Mouse (Mus musculus) forebrain, embryonic 13.5 days (tissue): ENCODE measurements around the gene Tas2r143. TPM values are rescaled to one million over a fixed set of nuclear protein-coding genes. Genes with fewer than 3 reads are reported as not detected.

ENCODE experiments used
- ATAC-seq: fragments of 200-750 bp; cut with Nextera tagmentation; 2 replicates; pipeline ENCODE4 v1.8.0; 2017
- H3K27ac ChIP-seq: fragments of 300-500 bp; sonication (generic); 2 replicates; pipeline ENCODE4 v1.5.1; 2015; ENCODE audit warnings: inconsistent platforms, mild to moderate bottlenecking, moderate library complexity
- H3K27me3 ChIP-seq: fragments of 300-500 bp; sonication (generic); 2 replicates; pipeline ENCODE4 v1.6.1; 2015; ENCODE audit warnings: mild to moderate bottlenecking, inconsistent platforms
- H3K36me3 ChIP-seq: fragments of 300-500 bp; sonication (generic); 2 replicates; pipeline ENCODE4 v1.6.1; 2015; ENCODE audit warnings: mild to moderate bottlenecking, inconsistent platforms; ENCODE audit not compliant: poor library complexity, severe bottlenecking
- H3K4me1 ChIP-seq: fragments of 300-500 bp; sonication (generic); 2 replicates; pipeline ENCODE4 v1.6.1; 2015; ENCODE audit warnings: inconsistent platforms
- H3K4me2 ChIP-seq: fragments of 300-500 bp; sonication (generic); 2 replicates; pipeline ENCODE4 v1.6.1; 2015; ENCODE audit warnings: inconsistent platforms, mild to moderate bottlenecking, moderate library complexity
- H3K4me3 ChIP-seq: fragments of 300-500 bp; sonication (generic); 2 replicates; pipeline ENCODE4 v1.5.1; 2015; ENCODE audit warnings: mild to moderate bottlenecking, inconsistent platforms
- H3K9ac ChIP-seq: fragments of 300-500 bp; sonication (generic); 2 replicates; pipeline ENCODE4 v1.6.1; 2015; ENCODE audit warnings: mild to moderate bottlenecking, inconsistent platforms
- H3K9me3 ChIP-seq: fragments of 300-500 bp; sonication (generic); replicated peaks from 2 replicates; pipeline ENCODE4 v1.6.1; 2016; ENCODE audit warnings: inconsistent platforms
- WGBS: fragments of 180-500 bp; shearing (Covaris S2); methylation state at CpG from one replicate; pipeline ENCODE4 v1.1.7; 2015; 5-methylcytosine and 5-hydroxymethylcytosine counted together
- polyA plus RNA-seq: library from polyadenylated mRNA; unstranded; fragments of >200 nt; fragmentation: Nextera tagmentation; extraction: Ambion mirVana; gene quantifications from 2 replicates; pipeline ENCODE4 v1.2.1, GENCODE M21; 2015

Gene Tas2r143
- not detected in 2 replicates for polyA plus RNA-seq

DNA sequence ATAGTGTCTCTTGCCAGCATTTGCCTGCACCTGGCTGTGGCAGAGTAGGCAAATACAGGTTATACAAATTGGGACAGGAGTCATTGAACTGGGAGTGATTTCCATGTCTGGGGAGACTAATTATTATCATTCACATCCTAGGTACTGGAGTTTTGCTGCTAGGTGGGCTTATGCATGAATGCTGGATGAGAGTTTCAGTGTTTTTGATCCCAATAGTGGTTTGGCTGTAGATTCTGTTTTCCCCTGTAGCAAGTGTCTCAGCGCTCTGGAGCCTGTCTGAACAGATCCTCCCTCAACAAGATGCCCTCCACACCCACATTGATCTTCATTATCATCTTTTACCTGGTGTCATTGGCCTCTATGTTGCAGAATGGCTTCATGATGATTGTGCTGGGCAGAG is at the start of gene Tas2r143:
Gene Tas2r143, plus strand, starts transcription at position 301 of the 400 bp plus-strand sequence.
- no peak for ATAC-seq
- 80% methylated on average over 1 of the region's 1 CpGs for WGBS
- H3K4me2 ChIP-seq: no peak within 1 kb of the TSS
- H3K9ac ChIP-seq: no peak within 1 kb of the TSS
- no peak within 1 kb of the TSS for H3K4me3 ChIP-seq
- H3K9me3 ChIP-seq: no peaks in the 10 kb centered on the region
- no peak within 1 kb of the TSS for H3K27ac ChIP-seq
- H3K36me3 ChIP-seq: no peaks in the 10 kb centered on the region
- no peaks in the 10 kb centered on the region for H3K27me3 ChIP-seq
- H3K4me1 ChIP-seq: no peaks in the 10 kb centered on the region

DNA sequence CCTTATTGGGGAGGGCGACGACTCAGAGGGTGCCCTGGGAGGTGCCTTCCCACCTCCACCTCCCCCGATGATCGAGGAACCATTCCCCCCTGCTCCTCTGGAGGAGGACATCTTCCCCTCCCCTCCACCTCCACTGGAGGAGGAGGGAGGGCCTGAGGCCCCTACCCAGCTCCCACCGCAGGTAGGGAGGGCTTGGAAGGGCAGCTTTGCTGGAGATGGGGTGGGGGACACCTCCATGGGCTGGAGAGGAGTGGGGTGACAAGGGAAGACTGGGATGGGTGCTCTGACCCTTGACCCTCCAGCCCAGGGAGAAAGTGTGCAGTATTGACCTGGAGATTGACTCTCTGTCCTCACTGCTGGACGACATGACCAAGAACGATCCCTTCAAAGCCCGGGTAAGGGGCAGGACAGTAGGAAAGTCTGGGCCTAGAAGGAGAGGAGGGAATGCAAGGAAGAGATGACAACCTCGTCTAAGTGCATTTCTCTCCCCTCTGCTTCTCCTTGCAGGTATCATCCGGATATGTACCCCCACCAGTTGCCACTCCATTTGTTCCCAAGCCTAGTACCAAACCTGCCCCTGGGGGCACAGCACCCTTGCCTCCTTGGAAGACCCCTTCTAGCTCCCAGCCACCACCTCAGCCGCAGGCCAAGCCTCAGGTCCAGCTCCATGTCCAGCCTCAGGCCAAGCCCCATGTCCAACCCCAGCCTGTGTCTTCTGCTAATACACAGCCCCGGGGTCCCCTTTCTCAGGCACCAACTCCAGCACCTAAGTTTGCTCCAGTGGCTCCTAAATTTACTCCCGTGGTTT is 48.9 kb upstream of the Tas2r143 start:
- Histone ChIP-seq H3K4me3 (peak overlapping the region; percentile 77), H3K4me2 (peak overlapping the region; percentile 90), H3K36me3 (peaks cover 31% of the 10 kb centered on the region), H3K9me3 (no peaks in the 10 kb centered on the region), H3K27me3 (no peaks in the 10 kb centered on the region), H3K27ac (no peak overlapping the region), H3K9ac (peak overlapping the region; percentile 78), H3K4me1 (peaks cover 46% of the 10 kb centered on the region)
- no peak for ATAC-seq
- 42% methylated on average over 13 of the region's 13 CpGs for WGBS

DNA sequence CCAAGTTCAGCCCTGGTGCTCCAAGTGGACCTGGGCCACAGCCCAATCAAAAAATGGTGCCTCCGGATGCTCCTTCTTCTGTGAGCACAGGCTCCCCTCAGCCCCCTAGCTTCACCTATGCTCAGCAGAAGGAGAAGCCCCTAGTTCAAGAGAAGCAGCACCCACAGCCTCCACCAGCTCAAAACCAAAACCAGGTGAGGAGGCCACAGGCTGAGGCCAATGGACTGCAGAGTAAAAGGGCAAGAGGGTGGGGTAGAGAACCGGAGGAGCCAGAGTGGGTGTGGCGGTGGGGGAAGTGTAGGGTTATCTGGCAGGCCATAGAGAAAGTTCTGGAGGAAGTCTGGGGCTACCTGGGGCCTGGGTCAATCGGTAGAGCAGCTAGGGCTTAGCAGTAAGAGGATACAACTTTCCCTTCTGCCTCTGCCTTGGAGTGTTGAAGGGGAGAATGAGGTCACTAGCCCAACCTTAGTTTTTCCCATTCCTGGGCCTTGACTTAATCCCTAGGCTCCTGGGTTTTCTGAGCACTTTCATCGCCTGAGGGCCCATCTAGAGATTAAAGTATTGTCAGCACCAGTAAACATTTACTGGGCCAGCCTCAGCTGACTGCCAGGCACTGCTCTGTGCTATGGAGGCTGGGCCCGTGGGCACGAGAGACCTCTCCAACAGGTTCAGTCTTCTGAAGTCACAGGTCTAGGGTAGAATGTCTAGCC is 48.1 kb upstream of the Tas2r143 start:
- Histone ChIP-seq H3K9ac (no peak overlapping the region), H3K27me3 (no peaks in the 10 kb centered on the region), H3K36me3 (peaks cover 38% of the 10 kb centered on the region), H3K4me2 (peak overlapping the region; percentile 90; the same call in 1 of the 2 replicates), H3K4me3 (no peak overlapping the region), H3K4me1 (peaks cover 46% of the 10 kb centered on the region), H3K27ac (no peak overlapping the region), H3K9me3 (no peaks in the 10 kb centered on the region)
- no peak for ATAC-seq
- 84% methylated on average over 7 of the region's 7 CpGs for WGBS

DNA sequence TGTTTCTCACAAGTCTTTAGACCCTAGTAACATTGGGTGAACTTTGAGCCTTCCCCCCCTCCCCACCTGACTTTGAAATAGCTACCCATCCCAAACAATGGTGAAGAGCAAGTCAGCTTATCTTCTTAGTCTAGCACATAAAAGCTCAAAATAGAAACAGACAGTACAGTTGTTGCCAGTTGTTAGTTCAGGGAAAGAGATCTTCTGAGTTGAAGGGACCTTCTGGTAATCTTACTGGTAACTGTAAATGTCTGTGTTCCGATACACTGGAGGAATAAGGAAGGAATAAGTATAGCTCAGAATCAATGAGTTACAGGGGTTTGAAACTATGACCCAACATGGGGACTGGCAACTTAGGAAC is 47.6 kb upstream of the Tas2r143 start:
- H3K4me2 ChIP-seq: no peak overlapping the region
- WGBS: 93% methylated on average over 1 of the region's 1 CpGs
- no peak overlapping the region for H3K27ac ChIP-seq
- peaks cover 46% of the 10 kb centered on the region for H3K4me1 ChIP-seq
- no peak overlapping the region for H3K9ac ChIP-seq
- peaks cover 44% of the 10 kb centered on the region for H3K36me3 ChIP-seq
- H3K27me3 ChIP-seq: no peaks in the 10 kb centered on the region
- no peaks in the 10 kb centered on the region for H3K9me3 ChIP-seq
- H3K4me3 ChIP-seq: no peak overlapping the region
- no peak for ATAC-seq

DNA sequence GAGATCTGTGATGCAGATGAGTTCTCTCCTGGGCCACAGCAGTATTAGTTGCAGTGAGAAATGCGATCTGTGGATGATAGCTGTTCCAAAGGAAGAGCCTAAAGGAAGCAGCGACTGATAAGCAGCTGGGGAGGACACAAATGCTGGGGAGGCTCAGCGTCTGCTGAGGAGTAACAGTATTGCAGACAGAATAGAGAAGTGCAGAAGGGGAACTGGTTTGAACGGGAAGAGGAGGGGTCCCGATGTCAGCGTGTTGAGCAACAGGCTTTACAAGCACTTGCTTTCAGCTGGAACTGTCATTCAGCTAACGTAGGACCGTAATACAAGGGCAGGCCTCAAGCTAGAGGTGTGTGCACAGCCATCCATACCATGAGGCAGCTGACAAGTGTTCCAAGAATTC is 46.9 kb upstream of the Tas2r143 start:
- no peak overlapping the region for H3K9ac ChIP-seq
- no peak overlapping the region for H3K4me2 ChIP-seq
- peaks cover 51% of the 10 kb centered on the region for H3K36me3 ChIP-seq
- H3K4me3 ChIP-seq: no peak overlapping the region
- no peak for ATAC-seq
- no peaks in the 10 kb centered on the region for H3K27me3 ChIP-seq
- H3K4me1 ChIP-seq: peaks cover 46% of the 10 kb centered on the region
- 89% methylated on average over 8 of the region's 8 CpGs for WGBS
- H3K27ac ChIP-seq: no peak overlapping the region
- no peaks in the 10 kb centered on the region for H3K9me3 ChIP-seq

DNA sequence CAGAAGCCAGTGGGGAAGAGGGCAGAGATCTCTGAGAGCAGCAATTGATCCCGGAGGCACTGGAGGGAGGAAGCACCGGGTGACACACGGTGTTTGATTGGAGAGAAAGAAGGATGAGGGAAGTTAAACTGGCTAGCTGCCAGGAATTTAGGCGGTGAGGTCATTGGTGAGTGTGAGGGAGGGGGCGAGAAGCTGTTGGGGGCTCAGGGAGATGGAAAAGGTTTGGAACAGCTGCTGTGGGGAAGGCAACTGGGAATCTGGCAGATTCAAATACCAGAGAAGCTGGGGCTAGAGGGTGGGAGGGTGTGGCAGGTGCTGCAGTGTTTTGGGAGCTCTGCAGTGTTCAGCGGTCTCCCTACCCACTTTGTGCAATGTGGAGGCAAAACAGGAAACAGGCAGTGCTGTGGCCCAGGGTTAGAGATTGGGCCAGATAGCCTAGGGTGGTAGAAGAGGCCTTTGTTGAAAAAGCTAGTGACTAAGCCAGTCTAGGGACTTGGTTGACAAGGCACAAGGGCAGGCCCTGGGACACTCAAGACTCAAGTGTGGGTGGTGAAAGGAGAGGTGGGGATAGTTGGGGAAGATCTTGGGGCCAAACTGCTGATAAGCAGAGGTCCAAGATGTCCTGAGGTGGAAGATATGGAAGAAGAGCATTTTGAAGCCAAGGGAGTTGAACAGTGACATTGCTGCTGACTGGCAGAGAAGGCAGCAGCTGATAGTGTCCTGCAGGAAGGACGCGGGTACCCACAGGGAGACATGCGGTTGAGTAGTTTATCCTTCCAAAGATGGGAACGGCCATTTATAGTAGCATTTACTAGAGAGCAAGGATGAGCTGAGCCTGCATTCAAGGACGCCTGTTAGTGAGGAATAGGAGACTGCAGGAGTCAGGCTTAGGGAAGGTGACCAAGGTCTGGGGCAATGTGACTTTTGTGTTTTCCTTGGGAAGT is 45.7 kb upstream of the Tas2r143 start:
- H3K36me3 ChIP-seq: peaks cover 62% of the 10 kb centered on the region
- 49% methylated on average over 11 of the region's 11 CpGs for WGBS
- peaks cover 41% of the 10 kb centered on the region for H3K4me1 ChIP-seq
- no peaks in the 10 kb centered on the region for H3K27me3 ChIP-seq
- peak overlapping the region; percentile 14; the same call in 1 of the 2 replicates for H3K27ac ChIP-seq
- no peak overlapping the region for H3K4me3 ChIP-seq
- H3K9ac ChIP-seq: no peak overlapping the region; the same call in 1 of the 2 replicates
- no peaks in the 10 kb centered on the region for H3K9me3 ChIP-seq
- ATAC-seq: no peak
- H3K4me2 ChIP-seq: no peak overlapping the region

DNA sequence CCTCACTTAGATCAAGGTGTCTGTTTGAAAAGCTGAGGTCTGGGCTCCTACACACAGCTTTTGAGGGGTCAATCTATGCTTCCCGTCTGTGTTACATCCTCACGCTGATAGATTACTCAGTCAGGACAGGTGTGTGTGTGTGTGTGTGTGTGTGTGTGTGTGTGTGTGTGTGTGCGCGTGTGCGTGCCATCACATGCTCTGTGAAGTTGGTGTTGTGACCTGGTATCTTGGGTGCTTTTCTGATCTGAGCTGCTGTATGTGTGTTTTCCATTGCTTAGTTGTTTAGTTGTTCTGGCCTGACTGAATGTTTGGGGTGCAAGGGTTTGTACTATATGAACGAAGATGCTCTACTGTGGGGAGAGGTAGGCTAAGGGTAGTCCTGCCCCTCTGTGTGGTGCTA is 44.7 kb upstream of the Tas2r143 start:
- Histone ChIP-seq H3K36me3 (peaks cover 73% of the 10 kb centered on the region), H3K9ac (no peak overlapping the region), H3K27ac (no peak overlapping the region), H3K4me3 (no peak overlapping the region), H3K4me1 (peaks cover 40% of the 10 kb centered on the region), H3K4me2 (no peak overlapping the region), H3K9me3 (no peaks in the 10 kb centered on the region), H3K27me3 (no peaks in the 10 kb centered on the region)
- ATAC-seq: no peak
- WGBS: 90% methylated on average over 6 of the region's 6 CpGs

DNA sequence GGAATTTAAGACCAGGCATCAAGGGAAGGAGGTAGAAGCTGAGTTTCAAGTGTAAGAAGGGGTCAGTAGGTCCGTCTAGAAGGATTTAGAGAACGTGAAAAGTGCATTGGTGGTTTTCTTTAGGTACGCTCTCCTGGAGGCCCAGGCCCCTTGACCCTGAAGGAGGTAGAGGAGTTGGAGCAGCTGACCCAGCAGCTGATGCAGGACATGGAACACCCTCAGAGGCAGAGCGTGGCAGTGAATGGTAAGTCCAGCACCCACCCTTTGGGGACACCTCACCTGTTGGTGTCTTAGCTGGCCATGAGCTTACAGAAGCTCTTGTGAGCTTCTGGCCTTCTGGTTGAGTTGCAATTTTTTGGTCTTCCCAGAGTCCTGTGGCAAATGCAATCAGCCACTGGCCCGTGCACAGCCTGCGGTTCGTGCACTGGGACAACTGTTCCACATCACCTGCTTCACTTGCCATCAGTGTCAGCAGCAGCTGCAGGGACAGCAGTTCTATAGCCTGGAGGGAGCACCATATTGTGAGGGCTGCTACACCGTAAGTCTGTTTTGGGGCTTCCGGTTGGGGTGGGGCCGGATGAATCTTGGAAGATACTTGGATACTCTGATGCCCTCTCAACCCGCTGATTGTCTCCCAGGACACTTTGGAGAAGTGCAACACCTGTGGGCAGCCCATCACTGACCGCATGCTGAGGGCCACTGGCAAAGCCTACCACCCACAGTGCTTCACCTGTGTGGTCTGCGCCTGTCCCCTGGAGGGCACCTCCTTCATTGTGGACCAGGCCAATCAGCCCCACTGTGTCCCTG is 44.0 kb upstream of the Tas2r143 start:
- 92% methylated on average over 13 of the region's 13 CpGs for WGBS
- peaks cover 79% of the 10 kb centered on the region for H3K36me3 ChIP-seq
- H3K4me3 ChIP-seq: no peak overlapping the region
- peaks cover 34% of the 10 kb centered on the region for H3K4me1 ChIP-seq
- H3K4me2 ChIP-seq: no peak overlapping the region
- no peaks in the 10 kb centered on the region for H3K27me3 ChIP-seq
- H3K9me3 ChIP-seq: no peaks in the 10 kb centered on the region
- no peak overlapping the region for H3K9ac ChIP-seq
- H3K27ac ChIP-seq: no peak overlapping the region
- no peak for ATAC-seq

DNA sequence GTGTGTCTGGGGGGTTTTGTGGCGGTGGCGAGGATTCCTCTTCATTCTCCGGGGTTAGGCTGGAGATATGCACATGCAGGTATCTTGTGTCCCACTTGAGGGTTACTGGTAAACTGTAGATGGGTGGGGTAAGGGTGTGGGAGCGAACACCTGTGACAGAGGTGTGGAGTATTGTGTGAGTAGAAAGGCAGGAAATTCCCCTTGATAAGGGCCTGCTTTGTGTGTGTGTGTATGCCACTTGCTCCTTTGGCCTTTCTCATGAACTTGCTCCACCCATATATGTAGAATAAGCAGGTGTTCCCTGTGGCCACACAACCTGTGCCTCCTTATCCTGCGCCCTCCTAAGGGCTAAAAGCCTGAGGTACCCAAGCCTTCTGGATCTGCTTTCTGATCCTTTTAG is 43.1 kb upstream of the Tas2r143 start:
- H3K27ac ChIP-seq: no peak overlapping the region
- peaks cover 79% of the 10 kb centered on the region for H3K36me3 ChIP-seq
- WGBS: 92% methylated on average over 5 of the region's 5 CpGs
- no peak overlapping the region for H3K4me2 ChIP-seq
- no peak overlapping the region for H3K9ac ChIP-seq
- no peaks in the 10 kb centered on the region for H3K9me3 ChIP-seq
- no peak overlapping the region for H3K4me3 ChIP-seq
- no peaks in the 10 kb centered on the region for H3K27me3 ChIP-seq
- H3K4me1 ChIP-seq: peaks cover 25% of the 10 kb centered on the region
- ATAC-seq: no peak

DNA sequence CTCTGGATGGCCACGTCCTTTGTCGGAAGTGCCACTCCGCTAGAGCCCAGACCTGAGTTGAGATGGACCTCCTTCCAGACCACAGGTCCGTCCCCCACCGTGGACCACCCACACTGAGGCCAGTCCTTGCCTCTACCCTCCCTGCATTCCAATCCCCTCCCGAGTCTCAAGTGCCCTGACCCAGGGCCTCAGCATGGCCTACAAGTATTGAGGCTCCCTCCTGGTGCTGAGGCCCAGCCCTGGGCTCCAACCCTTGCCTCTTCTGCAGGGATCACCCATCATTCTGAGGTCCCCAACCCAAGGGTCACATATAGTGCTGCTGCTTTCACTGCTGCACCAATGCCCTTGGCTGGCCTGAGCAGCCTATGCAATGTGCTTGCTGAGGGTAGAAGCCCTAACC is 42.1 kb upstream of the Tas2r143 start:
- Histone ChIP-seq H3K36me3 (peaks cover 71% of the 10 kb centered on the region), H3K9me3 (no peaks in the 10 kb centered on the region), H3K27ac (no peak overlapping the region), H3K27me3 (no peaks in the 10 kb centered on the region), H3K4me1 (peaks cover 21% of the 10 kb centered on the region), H3K4me3 (no peak overlapping the region), H3K9ac (no peak overlapping the region), H3K4me2 (no peak overlapping the region)
- 68% methylated on average over 6 of the region's 6 CpGs for WGBS
- ATAC-seq: no peak

DNA sequence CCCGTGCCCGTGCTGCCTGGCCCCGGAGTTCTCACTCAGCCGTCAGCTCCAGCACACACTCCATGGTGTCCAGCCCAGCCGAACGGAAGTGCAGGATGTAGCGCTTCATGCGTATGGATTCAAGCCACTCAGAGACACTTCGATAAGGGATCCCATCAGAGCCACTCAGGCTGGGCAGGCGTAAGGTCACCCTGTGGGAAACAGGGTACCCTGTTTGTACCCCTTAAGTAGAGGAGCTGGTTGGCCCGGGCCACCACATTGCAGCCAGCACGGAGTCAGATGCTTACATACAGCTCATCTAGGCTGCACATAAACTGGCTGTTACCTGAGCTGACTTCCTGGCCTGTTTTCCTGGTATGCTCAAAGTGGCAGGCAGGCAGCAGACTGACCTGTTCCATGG is 41.1 kb upstream of the Tas2r143 start:
- Histone ChIP-seq H3K4me1 (peaks cover 12% of the 10 kb centered on the region), H3K9ac (no peak overlapping the region), H3K27ac (no peak overlapping the region), H3K36me3 (peaks cover 64% of the 10 kb centered on the region), H3K27me3 (no peaks in the 10 kb centered on the region), H3K4me2 (no peak overlapping the region), H3K4me3 (no peak overlapping the region), H3K9me3 (no peaks in the 10 kb centered on the region)
- 93% methylated on average over 12 of the region's 12 CpGs for WGBS
- ATAC-seq: no peak
